Mouse (Mus musculus): ENCODE data around the gene Cenps. TPM values are rescaled to one million over a fixed set of nuclear protein-coding genes. Genes with fewer than 3 reads are reported as not detected.

Gene Cenps
- 7.9 TPM for polyA plus RNA-seq (2014; fragmentation: Illumina TruSeq; extraction: RNeasy Lipid Tissue Mini Kit (QIAGEN cat#74804))

GRCm38 (mm10) chr4:149136982-149137770, at the start of gene Cenps:
Gene Cenps (minus strand): TSS chr4:149137629.

GRCm38 (mm10) chr4:149166215-149166946, 29.0 kb upstream of the Cenps start, which contains the start of gene Pgd:
Gene Pgd (minus strand): TSS chr4:149166771.

GRCm38 (mm10) chr4:149126663-149127062, 10.8 kb downstream of the Cenps start, which contains the start of gene Cort:
Gene Cort (minus strand): TSS chr4:149126763.

GRCm38 (mm10) chr4:149103875-149104561, 33.4 kb downstream of the Cenps start, which contains the start of gene Dffa:
Gene Dffa (plus strand): TSS chr4:149104146.

GRCm38 (mm10) chr4:149099369-149100017, 37.9 kb downstream of the Cenps start, which contains the start of gene Pex14:
Gene Pex14 (minus strand): TSS chr4:149099876.

Other genes with a start within 250 kb of the Cenps start
- 1.2 TPM for gene Pex14, start 37.8 kb downstream of the Cenps start, polyA plus RNA-seq (2014; fragmentation: Illumina TruSeq; extraction: RNeasy Lipid Tissue Mini Kit (QIAGEN cat#74804))
- 4.2 TPM for gene Dffa, start 33.5 kb downstream of the Cenps start, polyA plus RNA-seq (2014; fragmentation: Illumina TruSeq; extraction: RNeasy Lipid Tissue Mini Kit (QIAGEN cat#74804))
- gene Cort, start 10.9 kb downstream of the Cenps start, polyA plus RNA-seq (2014; fragmentation: Illumina TruSeq; extraction: RNeasy Lipid Tissue Mini Kit (QIAGEN cat#74804)), result not detected
- 27.6 TPM for gene Pgd, start 29.1 kb upstream of the Cenps start, polyA plus RNA-seq (2014; fragmentation: Illumina TruSeq; extraction: RNeasy Lipid Tissue Mini Kit (QIAGEN cat#74804))
- 96.1 TPM for gene Kif1b, start 170.1 kb upstream of the Cenps start, polyA plus RNA-seq (2014; fragmentation: Illumina TruSeq; extraction: RNeasy Lipid Tissue Mini Kit (QIAGEN cat#74804))

All from ovary, adult 10 weeks (tissue).